Mouse (Mus musculus) small intestine, adult 2 months (tissue): ENCODE measurements around the gene Minpp1.

Source experiments
- CTCF ChIP-seq: fragments of 200-500 bp; IDR thresholded peaks from 2 replicates; pipeline ENCODE4 v1.5.1; 2012; ENCODE audit warnings: low read depth, mild to moderate bottlenecking, control low read depth, inconsistent platforms, low read length, moderate library complexity, mixed read lengths; ENCODE audit not compliant: insufficient replicate concordance, insufficient read length; ENCODE audit errors: extremely low read depth
- POLR2A ChIP-seq: fragments of 200-500 bp; IDR thresholded peaks from 2 replicates; pipeline ENCODE4 v1.6.1; 2012; ENCODE audit warnings: low read depth, mild to moderate bottlenecking, control low read depth, inconsistent platforms, low read length, moderate library complexity

DNA sequence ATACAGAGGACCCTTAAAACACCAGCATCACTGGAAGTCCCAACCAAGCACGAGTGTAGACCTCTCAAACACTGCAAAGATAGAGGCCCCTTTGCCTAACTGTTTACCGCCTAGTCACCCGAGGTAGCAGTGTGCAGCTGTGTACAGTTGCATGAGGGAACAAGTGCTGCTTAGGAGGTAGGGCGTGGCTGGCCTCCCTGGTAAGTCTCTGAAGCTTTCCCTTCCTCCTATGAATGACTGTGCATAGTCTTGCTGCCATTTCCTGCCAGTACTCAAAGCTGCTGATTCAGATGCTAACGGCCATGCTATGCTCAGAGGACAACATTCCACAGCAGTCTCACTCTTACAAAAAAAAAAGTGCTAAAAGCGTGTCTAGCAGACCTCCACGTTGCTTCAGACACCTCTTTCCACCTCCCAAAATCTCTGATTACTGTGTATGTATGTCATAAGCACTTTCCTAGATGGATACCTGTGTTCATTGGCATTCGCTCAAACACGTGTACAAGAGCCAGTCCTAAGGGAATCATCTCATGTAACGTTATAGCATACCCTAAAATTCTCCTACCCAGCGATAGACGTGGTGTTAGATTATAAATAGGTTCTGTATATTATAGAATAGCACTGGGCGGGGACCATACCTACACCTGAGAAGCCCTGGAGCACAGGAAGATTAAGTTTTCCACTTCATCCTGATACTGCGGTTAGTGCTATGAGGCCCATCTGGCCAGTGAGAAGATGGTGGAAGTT lies 38.4 kb downstream of the Minpp1 start:
- no peak for TF ChIP-seq POLR2A
- TF ChIP-seq CTCF: no peak
